Mouse (Mus musculus) thymus, adult 2 months (tissue): ENCODE data around the gene Cacna1c. TPM values are rescaled to one million over a fixed set of nuclear protein-coding genes. Genes with fewer than 3 reads are reported as not detected.

Experiments used
- DNase-seq: peaks from one replicate; pipeline ENCODE4 v3.0.0; 2021
- H3K27ac ChIP-seq: fragments of 200-500 bp; 2 replicates; pipeline ENCODE4 v1.5.1; 2012; ENCODE audit warnings: low read length, control low read depth; ENCODE audit not compliant: control insufficient read depth, insufficient read depth
- H3K27me3 ChIP-seq: fragments of 200-500 bp; 2 replicates; pipeline ENCODE4 v1.6.1; 2012; ENCODE audit warnings: mild to moderate bottlenecking, low read length, moderate library complexity, mixed read lengths; ENCODE audit not compliant: control insufficient read depth, insufficient read depth
- H3K36me3 ChIP-seq: fragments of 200-500 bp; 2 replicates; pipeline ENCODE4 v1.6.1; 2012; ENCODE audit warnings: mild to moderate bottlenecking, low read length, moderate library complexity; ENCODE audit not compliant: control insufficient read depth, insufficient read depth
- H3K4me1 ChIP-seq: fragments of 200-500 bp; replicated peaks from 2 replicates; pipeline ENCODE4 v1.6.1; 2012; ENCODE audit warnings: low read length; ENCODE audit not compliant: control insufficient read depth, insufficient read depth
- H3K4me3 ChIP-seq: fragments of 200-500 bp; 2 replicates; pipeline ENCODE4 v1.5.1; 2012; ENCODE audit warnings: mild to moderate bottlenecking, low read length, control low read depth, moderate library complexity; ENCODE audit not compliant: control insufficient read depth, insufficient read depth
- CTCF ChIP-seq: fragments of 200-500 bp; IDR thresholded peaks from 2 replicates; pipeline ENCODE4 v1.5.1; 2012; ENCODE audit warnings: mild to moderate bottlenecking, control low read depth, low read length, moderate library complexity, borderline replicate concordance; ENCODE audit not compliant: control insufficient read depth, poor library complexity, insufficient read depth; ENCODE audit errors: extremely low read depth
- POLR2A ChIP-seq: fragments of 200-500 bp; IDR thresholded peaks from 2 replicates; pipeline ENCODE4 v1.6.1; 2012; ENCODE audit warnings: mild to moderate bottlenecking, low read length, control low read depth, moderate library complexity; ENCODE audit not compliant: control insufficient read depth, poor library complexity, insufficient read depth; ENCODE audit errors: extremely low read depth
- WGBS: fragments of 180-500 bp; shearing (Covaris S2); methylation state at CpG from one replicate; pipeline ENCODE4 v1.1.7; 2018; 5-methylcytosine and 5-hydroxymethylcytosine counted together
- polyA plus RNA-seq: library from polyadenylated mRNA; depleted of rRNA; stranded (reverse); fragments of >200 nt; gene quantifications from 2 replicates; pipeline ENCODE4 v1.2.3, GENCODE M21; 2012

The Cacna1c gene
- polyA plus RNA-seq, 1 experiment = 4.8 TPM

GRCm38 (mm10) chr6:118731937-118732336 is 464.3 kb downstream of the Cacna1c start:
- Histone ChIP-seq H3K27ac (no peak overlapping the region), H3K4me1 (no peaks in the 10 kb centered on the region), H3K36me3 (no peaks in the 10 kb centered on the region), H3K27me3 (no peaks in the 10 kb centered on the region), H3K4me3 (no peak overlapping the region)
- TF ChIP-seq POLR2A (no peak), CTCF (no peak)
- no peak for DNase-seq
- 93% methylated on average over 3 of the region's 3 CpGs for WGBS

- WGBS = 93% methylated on average over 4 of the region's 4 CpGs
- H3K36me3 ChIP-seq = no peaks in the 10 kb centered on the region
- no peak for DNase-seq
- H3K27ac ChIP-seq = no peak overlapping the region
- no peak overlapping the region for H3K4me3 ChIP-seq
- no peaks in the 10 kb centered on the region for H3K27me3 ChIP-seq
- no peak for TF ChIP-seq CTCF
- TF ChIP-seq POLR2A = no peak
- no peaks in the 10 kb centered on the region for H3K4me1 ChIP-seq
These were observed 471.3 kb downstream of the Cacna1c start for GRCm38 (mm10) chr6:118724908-118725307.

DNA sequence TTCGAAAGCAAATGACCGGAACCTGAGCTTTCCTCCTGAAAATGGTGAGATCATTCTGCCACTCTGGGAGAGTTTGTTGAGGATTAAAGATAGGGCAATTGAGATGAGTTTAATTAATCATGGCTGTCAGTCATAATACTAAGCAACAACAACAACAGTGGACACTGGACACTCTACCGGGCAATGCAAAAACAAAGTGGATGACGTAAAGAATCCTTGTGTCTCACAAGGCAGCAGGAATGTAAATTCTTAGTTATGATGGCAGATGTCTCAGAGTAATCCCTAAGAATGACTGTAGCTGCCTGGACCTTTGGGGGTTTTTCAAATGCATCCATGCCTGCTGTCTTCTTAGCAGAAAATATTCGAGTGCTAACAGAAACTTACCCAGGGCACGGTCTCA is 471.8 kb downstream of the Cacna1c start:
- TF ChIP-seq CTCF (no peak), POLR2A (no peak)
- Histone ChIP-seq H3K27ac (no peak overlapping the region), H3K36me3 (no peaks in the 10 kb centered on the region), H3K4me1 (no peaks in the 10 kb centered on the region), H3K27me3 (no peaks in the 10 kb centered on the region), H3K4me3 (no peak overlapping the region)
- no peak for DNase-seq
- WGBS = 94% methylated on average over 6 of the region's 6 CpGs

DNA sequence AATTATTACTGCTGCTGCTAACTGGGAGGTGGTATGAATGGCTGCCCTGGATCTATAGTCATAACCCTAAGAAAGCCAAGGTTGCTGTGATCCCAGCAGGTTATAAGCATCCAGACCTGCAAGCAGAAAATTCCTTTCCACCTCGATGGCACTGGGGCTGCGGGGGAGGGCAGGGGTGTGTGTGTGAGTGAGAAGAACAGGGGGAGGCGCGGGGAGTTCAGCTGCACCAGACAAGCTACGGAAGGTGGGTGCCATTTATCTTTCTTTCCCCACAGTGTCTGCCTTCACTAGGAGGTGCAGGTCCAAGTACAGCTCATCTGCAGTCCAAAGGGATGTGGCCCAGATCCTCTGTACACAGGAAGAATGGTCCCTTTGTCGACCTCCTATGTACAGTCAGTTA is 473.9 kb downstream of the Cacna1c start:
- no peaks in the 10 kb centered on the region for H3K4me1 ChIP-seq
- TF ChIP-seq CTCF (no peak), POLR2A (no peak)
- H3K27me3 ChIP-seq = no peaks in the 10 kb centered on the region
- H3K27ac ChIP-seq = no peak overlapping the region
- 84% methylated on average over 6 of the region's 6 CpGs for WGBS
- no peak overlapping the region for H3K4me3 ChIP-seq
- DNase-seq = no peak
- H3K36me3 ChIP-seq = no peaks in the 10 kb centered on the region

DNA sequence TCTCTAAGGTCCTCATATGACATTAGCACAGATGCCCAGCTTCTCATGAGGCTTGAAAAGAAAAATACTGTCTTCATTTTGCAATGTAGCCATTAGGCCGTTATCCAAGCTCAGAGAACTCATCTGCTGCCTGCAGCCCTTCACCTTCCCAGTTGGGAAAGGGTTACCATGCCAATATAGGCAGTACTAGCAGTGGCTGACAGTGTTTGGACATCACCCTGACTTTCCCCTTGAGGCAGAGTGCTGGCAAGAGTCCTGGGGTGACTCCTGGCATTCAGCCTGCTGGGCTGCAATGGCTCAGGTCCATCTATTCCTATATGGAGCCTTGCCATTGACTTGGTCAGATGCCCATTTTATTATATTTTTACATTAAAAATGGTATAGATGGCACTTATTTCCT is 476.7 kb downstream of the Cacna1c start:
- Histone ChIP-seq H3K27me3 (no peaks in the 10 kb centered on the region), H3K4me3 (no peak overlapping the region), H3K4me1 (no peaks in the 10 kb centered on the region), H3K27ac (no peak overlapping the region), H3K36me3 (no peaks in the 10 kb centered on the region)
- 90% methylated on average over 1 of the region's 1 CpGs for WGBS
- DNase-seq = no peak
- TF ChIP-seq CTCF (no peak), POLR2A (no peak)

GRCm38 (mm10) chr6:118713286-118713685 is 482.9 kb downstream of the Cacna1c start:
- 93% methylated on average over 5 of the region's 5 CpGs for WGBS
- no peaks in the 10 kb centered on the region for H3K27me3 ChIP-seq
- H3K4me1 ChIP-seq = no peaks in the 10 kb centered on the region
- DNase-seq = no peak
- H3K36me3 ChIP-seq = no peaks in the 10 kb centered on the region
- no peak overlapping the region for H3K27ac ChIP-seq
- no peak overlapping the region for H3K4me3 ChIP-seq
- TF ChIP-seq POLR2A = no peak
- TF ChIP-seq CTCF = no peak

- 95% methylated on average over 14 of the region's 14 CpGs for WGBS
These were observed 484.4 kb downstream of the Cacna1c start for GRCm38 (mm10) chr6:118711677-118712322.

More at GRCm38 (mm10) chr6:118711677-118712322, 484.4 kb downstream of the Cacna1c start:
- no peak for DNase-seq
- H3K27me3 ChIP-seq = no peaks in the 10 kb centered on the region
- H3K36me3 ChIP-seq = no peaks in the 10 kb centered on the region
- TF ChIP-seq CTCF (no peak), POLR2A (no peak)
- no peaks in the 10 kb centered on the region for H3K4me1 ChIP-seq
- H3K4me3 ChIP-seq = no peak overlapping the region
- H3K27ac ChIP-seq = no peak overlapping the region
